In the genomic region with DNA sequence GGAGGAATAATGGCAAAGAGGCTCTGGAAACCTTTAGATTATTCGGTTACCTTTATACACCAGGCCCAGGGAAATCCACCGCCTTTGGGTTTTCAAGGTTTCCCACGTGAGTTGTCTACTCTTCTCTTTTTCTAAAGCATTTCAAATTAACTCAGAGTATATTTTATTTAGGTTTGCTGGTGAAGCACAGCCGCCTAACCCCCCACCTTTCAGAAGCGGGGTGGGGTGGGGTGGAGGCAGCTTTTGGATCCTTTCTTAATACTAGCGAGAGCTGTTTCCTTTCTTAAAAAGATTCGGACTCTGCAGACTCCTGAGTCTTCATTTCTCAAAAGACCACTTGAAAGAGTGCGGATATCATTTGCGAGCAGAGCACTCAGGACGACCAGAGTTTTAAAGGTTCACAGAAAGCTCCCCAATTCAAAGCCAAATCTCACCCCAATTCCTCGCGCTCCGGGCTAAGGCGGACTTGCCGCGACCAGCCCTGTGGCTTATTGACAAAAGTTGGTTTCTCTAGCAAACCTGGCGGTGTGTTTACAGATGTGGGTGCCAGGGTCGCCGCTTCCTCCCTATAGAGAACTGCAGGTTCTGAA, we compare ENCODE assay signal across 8 mouse cellular contexts. TPM values are rescaled to one million over a fixed set of nuclear protein-coding genes. Genes with fewer than 3 reads are reported as not detected.
A peak's percentile ranks its signal among the peaks of the same experiment; 100 is the strongest.
DNase-seq lines count a peak whose midpoint lies in the region; ATAC-seq and TF ChIP-seq lines count a peak whose summit lies in the region.

No protein-coding gene starts in this region.

- H3K4me1 ChIP-seq in kidney, embryonic 16.5 days (ENCODE audit: insufficient read depth, low read length), result peaks cover 20% of the 10 kb centered on the region
- H3K4me1 ChIP-seq in heart, embryonic 14.5 days (ENCODE audit: control insufficient read depth in 2 of 2, insufficient read depth in 2 of 2, low read length in 2 of 2), result peaks cover 5 to 6% of the 10 kb centered on the region in 2 experiments; a peak in 3 of 4 replicates
- H3K4me1 ChIP-seq in liver, postnatal 0 days (ENCODE audit: insufficient read depth), result 0 out of 2 replicates have a peak, but pooled peaks cover 3% of the 10 kb centered on the region
- peaks cover 21% of the 10 kb centered on the region for H3K4me1 ChIP-seq in stomach, embryonic 15.5 days

- no peak overlapping the region for H3K9ac ChIP-seq in kidney, embryonic 16.5 days (replicated peaks; ENCODE audit: low read length)
- peak overlapping the region; percentile 81; the same call in 1 of the 2 replicates for H3K9ac ChIP-seq in heart, embryonic 14.5 days (ENCODE audit: low read length)
- H3K9ac ChIP-seq in liver, postnatal 0 days (replicated peaks), result no peak overlapping the region
- H3K9ac ChIP-seq in stomach, embryonic 15.5 days, result no peak overlapping the region

- H3K4me3 ChIP-seq in kidney, embryonic 16.5 days (ENCODE audit: low read length), result peak overlapping the region; percentile 22
- H3K4me3 ChIP-seq in heart, embryonic 14.5 days (ENCODE audit: control insufficient read depth in 1 of 2, insufficient read depth in 1 of 2, low read depth in 1 of 2, low read length in 2 of 2), result peak overlapping the region; percentile 64 to 74
- H3K4me3 ChIP-seq in liver, postnatal 0 days (ENCODE audit: low read depth, low read length), result no peak overlapping the region; the same call in 1 of the 2 replicates
- H3K4me3 ChIP-seq in stomach, embryonic 15.5 days (replicated peaks), result peak overlapping the region; percentile 5; the same call in 1 of the 2 replicates

- 18% methylated on average over 19 of the region's 19 CpGs for WGBS in kidney, embryonic 16.5 days
- WGBS in heart, embryonic 14.5 days, result 9% methylated on average over 19 of the region's 19 CpGs
- 10% methylated on average over 19 of the region's 19 CpGs for WGBS in liver, postnatal 0 days (ENCODE audit: insufficient replicate concordance)
- WGBS in stomach, embryonic 15.5 days, result 12% methylated on average over 19 of the region's 19 CpGs

- no peaks in the 10 kb centered on the region for H3K36me3 ChIP-seq in kidney, embryonic 16.5 days (ENCODE audit: insufficient read depth, low read length)
- H3K36me3 ChIP-seq in heart, embryonic 14.5 days (ENCODE audit: control insufficient read depth, insufficient read depth, low read length), result no peaks in the 10 kb centered on the region
- no peaks in the 10 kb centered on the region for H3K36me3 ChIP-seq in liver, postnatal 0 days (replicated peaks; ENCODE audit: insufficient read depth, low read length)
- no peaks in the 10 kb centered on the region for H3K36me3 ChIP-seq in stomach, embryonic 15.5 days

- peaks cover 44% of the 10 kb centered on the region for H3K27me3 ChIP-seq in kidney, embryonic 16.5 days (ENCODE audit: insufficient read depth, low read length)
- 0 out of 2 replicates have a peak, but pooled peaks cover 5% of the 10 kb centered on the region for H3K27me3 ChIP-seq in heart, embryonic 14.5 days (ENCODE audit: control insufficient read depth, insufficient read depth, low read length)
- H3K27me3 ChIP-seq in liver, postnatal 0 days (ENCODE audit: insufficient read depth, low read length), result peaks cover 49% of the 10 kb centered on the region
- no peaks in the 10 kb centered on the region for H3K27me3 ChIP-seq in stomach, embryonic 15.5 days (replicated peaks)

- peak overlapping the region; percentile 96 for H3K4me2 ChIP-seq in kidney, embryonic 16.5 days (replicated peaks; ENCODE audit: low read depth, low read length)
- H3K4me2 ChIP-seq in heart, embryonic 14.5 days (ENCODE audit: low read length), result peak overlapping the region; percentile 86
- 0 out of 2 replicates have a peak overlapping the region, but pooled peaks have one; percentile 26 for H3K4me2 ChIP-seq in liver, postnatal 0 days (ENCODE audit: low read depth, low read length)
- H3K4me2 ChIP-seq in stomach, embryonic 15.5 days, result peak overlapping the region; percentile 77

- H3K9me3 ChIP-seq in kidney, embryonic 16.5 days (ENCODE audit: low read length), result no peaks in the 10 kb centered on the region
- no peaks in the 10 kb centered on the region for H3K9me3 ChIP-seq in heart, embryonic 14.5 days (ENCODE audit: control insufficient read depth, low read length)
- H3K9me3 ChIP-seq in liver, postnatal 0 days (ENCODE audit: low read length), result no peaks in the 10 kb centered on the region
- H3K9me3 ChIP-seq in stomach, embryonic 15.5 days, result no peaks in the 10 kb centered on the region

- DNase-seq in kidney, adult 11 months, result no peak
- DNase-seq in liver, postnatal 0 days, result peak; percentile 11
- DNase-seq in left cerebral cortex, adult 11 months (ENCODE audit: low spot score), result no peak
- DNase-seq in cerebellum, adult 11-12 months, result no peak

- no peak for ATAC-seq in kidney, embryonic 16.5 days (ENCODE audit: low FRiP score, low TSS enrichment)
- no peak for ATAC-seq in heart, embryonic 14.5 days (ENCODE audit: insufficient number of reproducible peaks, insufficient read depth, low FRiP score, low read depth)
- ATAC-seq in liver, postnatal 0 days, result no peak
- ATAC-seq in stomach, embryonic 15.5 days (ENCODE audit: insufficient read depth, low FRiP score, low read depth), result no peak
- no peak for ATAC-seq in megakaryocyte progenitor cell, adult 5-6 weeks (replicated peaks; ENCODE audit: poor library complexity)

- TF ChIP-seq EP300 in liver, postnatal 0 days (IDR thresholded peaks at IDR 0.05; ENCODE audit: low read depth), result no peak

- TF ChIP-seq CTCF in liver, postnatal 0 days (IDR thresholded peaks at IDR 0.05; ENCODE audit: low read depth), result no peak

- no peak overlapping the region for H3K27ac ChIP-seq in kidney, embryonic 16.5 days (ENCODE audit: low read length)
- peak overlapping the region in 1 of 2 experiments; percentile 22; a peak in 1 of 4 replicates for H3K27ac ChIP-seq in heart, embryonic 14.5 days (replicated peaks in 1 of 2; ENCODE audit: control insufficient read depth in 1 of 2, insufficient read depth in 1 of 2, low read depth in 2 of 2, low read length in 2 of 2)
- no peak overlapping the region for H3K27ac ChIP-seq in liver, postnatal 0 days (ENCODE audit: low read depth)
- H3K27ac ChIP-seq in stomach, embryonic 15.5 days, result peak overlapping the region; percentile 9; the same call in 1 of the 2 replicates

RNA-seq across cellular contexts. Expression of a gene that starts 2.0 kb away (rescaled TPM):
- polyA plus RNA-seq in kidney, embryonic 16.5 days (2015; fragmentation: Nextera tagmentation; extraction: Ambion mirVana), result 6.1 and 6.5 TPM in 2 replicates
- 8.0 and 9.5 TPM in 2 replicates for polyA plus RNA-seq in heart, embryonic 14.5 days (2014; fragmentation: Nextera tagmentation; extraction: Ambion mirVana)
- polyA plus RNA-seq in liver, postnatal 0 days (2015; fragmentation: Nextera tagmentation; extraction: Ambion mirVana), result 0.98 and 1.6 TPM in 2 replicates
- polyA plus RNA-seq in stomach, embryonic 15.5 days (2015; fragmentation: Nextera tagmentation; extraction: Ambion mirVana), result 30.2 and 34.6 TPM in 2 replicates
- not detected in 2 replicates for total RNA-seq in megakaryocyte progenitor cell, adult 5-6 weeks (2015)
- total RNA-seq in megakaryocyte progenitor cell, adult 5-6 weeks (2017), result not detected in 2 replicates

Comparison
In these comparisons a context has a peak if more than half of its experiments do, and no peak if none do; other contexts are left out.
1. H3K4me2 ChIP-seq: peak in every context shown above with its lines; median percentile 96 in kidney, embryonic 16.5 days; 86 in heart, embryonic 14.5 days; 77 in stomach, embryonic 15.5 days; 26 in liver, postnatal 0 days.